13 mouse cellular contexts compared by ENCODE assay signal in genomic region chr8:117475819-117476218, GRCm38 (mm10). TPM values are rescaled to one million over a fixed set of nuclear protein-coding genes. Genes with fewer than 3 reads are reported as not detected.
DNase-seq lines count a peak whose midpoint lies in the region; ATAC-seq lines count a peak whose summit lies in the region.
"Had no signal": no experiment of that assay in that cellular context is flagged by ENCODE, and none has a peak within 500 bp of the region (broad histone marks: within the 10 kb centered on the region; RNA-seq: fewer than 3 reads in every experiment).

No protein-coding gene starts in this region.

- no peak overlapping the region for H3K4me3 ChIP-seq in liver, embryonic 12.5 days
- H3K4me3 ChIP-seq: heart, embryonic 12.5 days; liver, embryonic 13.5 days; myocyte had no signal

- no peaks in the 10 kb centered on the region for H3K27me3 ChIP-seq in liver, embryonic 12.5 days (replicated peaks)
- H3K27me3 ChIP-seq: heart, embryonic 12.5 days; liver, embryonic 13.5 days; Patski had no signal

- no peak for ATAC-seq in liver, embryonic 12.5 days
- peak; percentile 87 for ATAC-seq in monocyte, adult 5-6 weeks (replicated peaks; ENCODE audit: insufficient number of reproducible peaks, low FRiP score, low TSS enrichment, poor library complexity, severe bottlenecking)
- ATAC-seq: forebrain, embryonic 16.5 days; Patski had no signal

- WGBS in liver, embryonic 12.5 days (ENCODE audit: insufficient replicate concordance), result 34% methylated on average over 7 of the region's 7 CpGs

- H3K9ac ChIP-seq in liver, embryonic 12.5 days, result no peak overlapping the region
- H3K9ac ChIP-seq: heart, embryonic 12.5 days; liver, embryonic 13.5 days had no signal

- H3K4me1 ChIP-seq in liver, embryonic 12.5 days, result peaks cover 17% of the 10 kb centered on the region

- peak; percentile 48 for DNase-seq in thymus, postnatal 14 days
- no peak for DNase-seq in thymus, postnatal 10 days (ENCODE audit: low spot score in 2 of 2)
- DNase-seq in embryo, embryonic 9.5 days (ENCODE audit: extremely low spot score), result no peak
- DNase-seq in right cerebral cortex, postnatal 25 days, result no peak
- DNase-seq in ovary, postnatal 14 days (ENCODE audit: low spot score), result no peak
- DNase-seq: liver, embryonic 13.5 days; right cerebral cortex, adult 18-20 months had no signal

- no peak overlapping the region for H3K27ac ChIP-seq in liver, embryonic 12.5 days
- H3K27ac ChIP-seq: liver, embryonic 13.5 days had no signal

- no peaks in the 10 kb centered on the region for H3K36me3 ChIP-seq in liver, embryonic 12.5 days
- H3K36me3 ChIP-seq: heart, embryonic 12.5 days; liver, embryonic 13.5 days had no signal

- peak overlapping the region; percentile 0; the same call in 1 of the 2 replicates for H3K4me2 ChIP-seq in liver, embryonic 12.5 days
- H3K4me2 ChIP-seq: heart, embryonic 12.5 days; liver, embryonic 13.5 days had no signal

- H3K9me3 ChIP-seq in liver, embryonic 12.5 days (replicated peaks), result no peaks in the 10 kb centered on the region
- H3K9me3 ChIP-seq: liver, embryonic 13.5 days had no signal

RNA-seq across cellular contexts. Expression of gene Plcg2, which starts 22.3 kb away (rescaled TPM):
- 11.9 and 13.3 TPM in 2 replicates for polyA plus RNA-seq in liver, embryonic 12.5 days (2016; fragmentation: Nextera tagmentation; extraction: Ambion mirVana)
- total RNA-seq in monocyte, adult 5-6 weeks (2017), result 189 to 215 TPM (median 210 TPM) in 3 replicates
